Mouse (Mus musculus) cerebral cortex, adult 2 months (tissue): ENCODE data around the gene Rrp12.

Source experiments
- WGBS: fragments of 180-500 bp; shearing (Covaris S2); methylation state at CpG from one replicate; pipeline ENCODE4 v1.1.7; 2018; 5-methylcytosine and 5-hydroxymethylcytosine counted together

Gene Rrp12

DNA sequence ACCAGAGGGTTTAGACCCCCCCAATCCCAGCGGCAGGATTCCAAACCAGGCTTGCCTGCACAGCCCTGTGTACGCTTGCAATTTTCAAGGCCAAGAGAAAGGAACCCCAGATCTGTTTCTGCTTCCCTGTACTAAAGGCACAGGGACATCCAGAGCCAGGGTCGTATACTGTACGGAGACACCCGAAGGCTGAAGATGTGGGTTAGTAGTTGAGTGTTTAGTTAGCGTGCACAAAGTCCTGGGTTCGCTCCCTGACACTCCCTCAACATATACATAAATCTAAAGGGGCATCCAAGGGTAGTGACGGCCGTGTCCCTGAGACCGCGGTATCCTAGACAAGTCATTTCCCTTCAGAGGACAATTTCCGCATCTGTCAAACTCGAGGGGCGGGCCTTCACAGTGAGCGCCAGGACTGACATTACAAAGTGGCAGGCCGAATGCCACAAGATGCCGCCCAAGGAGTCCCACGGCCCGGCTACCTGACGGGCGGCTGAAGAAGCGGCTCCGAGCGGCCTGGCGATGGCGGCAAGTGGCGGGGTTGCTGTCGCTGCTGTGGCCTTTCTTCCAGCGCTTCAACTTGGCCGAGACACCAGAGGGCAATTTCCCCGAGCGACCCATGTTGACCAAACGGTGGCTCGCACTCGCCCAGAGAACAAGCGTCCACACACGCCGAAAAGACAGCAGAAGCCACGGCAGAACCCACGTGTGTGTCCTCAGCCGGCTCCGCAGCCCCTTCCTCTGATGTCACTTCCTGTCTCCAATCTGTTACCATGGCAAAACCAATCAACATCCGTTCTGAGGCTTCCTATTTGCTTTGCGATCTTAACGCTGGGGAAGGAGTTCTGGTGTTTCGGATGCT lies at the start of gene Rrp12:
Rrp12 (minus strand) TSS at position 714 of the 859 bp plus-strand sequence.
- under 1% methylated on average over 46 of the region's 46 CpGs for WGBS

DNA sequence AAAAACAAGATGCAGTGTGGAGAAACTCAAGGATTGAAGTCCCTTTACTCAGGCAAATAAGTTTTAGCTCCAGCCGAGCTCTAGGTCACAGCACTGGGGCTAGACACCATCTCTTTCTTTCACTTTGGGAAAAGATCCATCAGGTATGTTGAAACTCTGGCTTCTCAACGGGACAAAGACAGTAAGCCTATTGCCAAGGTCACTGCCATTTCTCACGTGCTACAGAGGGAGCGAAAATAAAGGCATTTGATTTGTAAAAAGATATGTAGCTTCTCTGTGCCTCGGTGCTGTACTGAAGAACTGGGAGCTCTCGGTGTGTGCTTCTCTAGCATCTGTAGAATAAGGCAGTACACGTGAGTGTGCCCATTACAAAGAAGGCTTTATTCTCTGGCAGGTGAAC lies 47.9 kb upstream of the Rrp12 start:
- WGBS = 86% methylated on average over 7 of the region's 7 CpGs

DNA sequence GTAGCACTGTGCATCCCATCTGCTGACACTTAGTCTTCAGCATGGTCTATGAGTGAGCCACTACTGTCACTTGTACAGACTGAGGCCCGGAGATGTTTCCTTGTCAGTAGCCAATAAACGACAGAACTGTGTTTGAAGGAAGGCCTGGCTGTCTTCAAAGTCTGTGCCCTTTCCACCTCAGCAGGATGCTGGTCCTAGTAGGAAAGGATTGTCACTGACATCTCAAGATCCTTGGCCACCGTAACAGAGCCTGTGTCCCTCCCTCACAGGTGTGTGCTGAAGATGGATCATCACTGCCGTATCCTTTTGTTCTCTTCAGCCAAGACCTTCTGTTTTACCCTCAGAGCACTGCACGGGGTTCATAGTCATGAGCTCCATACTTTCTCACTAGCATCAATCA lies 42.6 kb upstream of the Rrp12 start:
- 88% methylated on average over 5 of the region's 5 CpGs for WGBS

DNA sequence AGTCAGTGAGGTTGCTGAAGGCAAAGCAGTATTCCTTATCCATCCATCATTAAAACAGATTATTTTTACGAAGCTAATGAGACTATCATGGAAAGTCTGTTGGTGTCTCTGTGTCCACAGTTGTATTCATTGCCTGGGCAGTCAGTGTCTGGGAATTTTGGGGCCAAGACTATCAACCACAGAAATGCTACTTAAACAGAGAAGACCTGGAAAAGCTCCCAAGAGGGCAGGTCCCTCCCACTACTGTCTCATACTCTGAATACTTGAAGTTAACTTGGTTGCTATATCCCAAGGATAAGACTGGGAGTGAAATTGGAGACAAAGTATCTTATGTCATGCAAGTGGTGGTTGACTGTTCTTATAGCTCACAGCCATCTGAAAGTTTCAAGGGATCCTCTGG lies 39.9 kb upstream of the Rrp12 start:
- WGBS = 87% methylated on average over 1 of the region's 1 CpGs

DNA sequence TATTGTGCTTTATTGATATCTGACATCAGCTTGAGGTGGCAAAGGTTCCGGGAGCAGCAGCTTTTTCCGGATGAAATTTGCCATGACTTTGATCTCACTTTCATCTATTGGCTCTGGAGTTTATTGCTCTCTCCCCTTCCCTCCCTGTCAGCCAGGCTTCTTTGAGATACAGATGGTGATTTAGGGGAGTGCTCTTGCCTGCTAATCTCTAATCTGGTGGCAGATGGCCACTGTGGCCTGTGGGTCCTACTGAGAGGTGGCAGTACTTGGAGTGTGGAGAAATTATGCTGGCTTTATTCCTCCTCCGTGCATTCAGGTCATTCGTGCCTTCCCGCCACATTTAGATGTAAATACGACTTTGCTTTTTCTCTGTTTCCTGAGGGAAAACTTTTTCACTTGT lies 38.2 kb upstream of the Rrp12 start:
- 18% methylated on average over 6 of the region's 6 CpGs for WGBS

DNA sequence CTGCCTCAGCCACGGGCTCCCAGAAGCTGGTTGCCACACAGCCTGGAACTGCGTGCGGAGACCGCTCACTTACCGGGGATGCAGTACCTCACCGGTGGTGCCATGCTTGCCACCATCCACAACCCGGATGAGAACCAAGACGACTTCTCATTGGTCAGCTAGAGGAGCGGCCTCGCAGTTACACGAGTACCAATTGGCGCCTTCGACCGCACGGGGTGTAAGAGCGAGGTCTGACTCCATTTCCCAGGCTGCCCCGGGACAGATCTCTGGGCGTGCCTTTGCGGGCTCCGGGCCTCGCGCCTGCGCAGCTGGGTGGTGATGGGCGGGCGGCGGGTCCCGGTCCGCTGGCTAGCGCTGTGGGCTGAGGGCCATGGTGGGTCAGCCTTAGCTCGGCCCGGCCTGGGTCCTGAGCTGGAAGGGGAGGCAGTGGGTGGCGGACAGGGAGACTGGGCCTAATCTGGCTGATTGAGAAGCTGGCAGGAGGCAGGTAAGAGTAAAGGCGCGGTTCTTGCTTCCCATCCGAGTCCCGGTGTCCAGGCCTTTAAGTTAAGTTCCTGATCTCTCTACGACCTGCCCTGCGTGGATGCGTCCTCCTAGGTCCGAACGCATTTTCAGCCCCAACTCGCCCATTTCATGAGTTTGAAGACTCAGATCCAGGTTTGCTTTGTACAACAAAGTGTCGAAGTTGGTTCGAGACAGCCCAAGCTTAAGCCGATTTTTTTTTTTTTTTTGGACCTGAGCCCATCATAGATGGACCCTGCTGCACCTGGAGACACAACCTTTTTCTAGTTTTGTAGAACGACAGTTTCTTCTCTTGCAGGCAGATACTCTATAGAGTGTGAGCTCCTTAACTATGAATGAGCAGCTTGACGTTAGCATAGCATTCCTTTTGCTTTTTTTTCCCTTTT lies 37.5 kb upstream of the Rrp12 start, which contains the start of the genes Exosc1 and Zdhhc16:
Exosc1 (minus strand) TSS at position 245 of the 908 bp plus-strand sequence.
Zdhhc16 (plus strand) TSS at position 302 of the 908 bp plus-strand sequence.
- WGBS = under 1% methylated on average over 47 of the region's 47 CpGs

DNA sequence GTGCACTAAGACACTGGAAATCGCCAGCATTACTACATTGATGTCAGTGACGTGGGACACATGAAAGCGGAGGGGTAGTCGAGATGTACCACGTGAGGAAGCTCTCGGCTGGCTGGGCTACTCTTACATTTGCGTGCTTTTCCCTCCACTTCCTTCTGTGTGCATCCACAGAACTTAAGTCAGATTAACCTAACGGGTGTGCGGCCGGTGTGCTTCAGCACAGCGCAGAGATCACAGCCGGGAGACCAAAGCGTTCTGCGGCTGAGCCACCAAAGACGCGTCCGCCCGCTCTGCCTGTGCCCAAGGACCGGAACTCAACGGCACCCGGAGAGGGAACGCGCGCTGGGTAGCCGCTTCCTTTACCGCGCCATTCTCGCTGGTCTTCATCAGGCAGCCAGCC lies 36.7 kb upstream of the Rrp12 start:
- under 1% methylated on average over 28 of the region's 28 CpGs for WGBS

DNA sequence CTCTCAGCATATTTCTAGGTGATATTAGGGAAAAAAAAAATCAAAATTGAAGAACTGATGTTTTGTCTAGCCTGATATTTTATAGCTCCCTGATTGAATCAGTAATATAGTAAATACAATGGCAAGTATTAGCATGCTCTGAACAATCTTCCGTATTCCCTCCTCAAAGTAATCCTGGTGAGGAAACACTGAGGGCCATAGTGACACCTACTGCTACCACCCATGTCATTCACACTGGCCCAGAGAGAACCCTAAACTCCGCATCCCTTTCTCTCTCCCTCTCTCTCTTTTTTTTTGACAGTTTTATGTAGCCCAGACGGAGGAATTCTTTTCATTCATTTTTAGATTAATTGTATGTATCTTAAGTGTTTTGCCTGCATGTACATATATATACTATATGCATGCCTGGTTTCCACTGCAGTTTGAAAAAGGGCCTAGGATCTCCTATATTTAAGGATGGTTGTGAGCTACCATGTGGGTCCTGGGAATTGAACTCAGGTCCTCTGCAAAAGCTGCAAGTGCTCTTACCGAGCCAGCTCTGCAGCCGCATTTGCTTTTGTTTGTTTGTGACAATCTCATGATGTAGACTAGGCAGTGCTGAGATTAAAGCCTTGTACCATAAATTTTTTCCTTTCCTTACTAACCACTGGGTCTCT lies 24.6 kb upstream of the Rrp12 start:
- 76% methylated on average over 5 of the region's 5 CpGs for WGBS

DNA sequence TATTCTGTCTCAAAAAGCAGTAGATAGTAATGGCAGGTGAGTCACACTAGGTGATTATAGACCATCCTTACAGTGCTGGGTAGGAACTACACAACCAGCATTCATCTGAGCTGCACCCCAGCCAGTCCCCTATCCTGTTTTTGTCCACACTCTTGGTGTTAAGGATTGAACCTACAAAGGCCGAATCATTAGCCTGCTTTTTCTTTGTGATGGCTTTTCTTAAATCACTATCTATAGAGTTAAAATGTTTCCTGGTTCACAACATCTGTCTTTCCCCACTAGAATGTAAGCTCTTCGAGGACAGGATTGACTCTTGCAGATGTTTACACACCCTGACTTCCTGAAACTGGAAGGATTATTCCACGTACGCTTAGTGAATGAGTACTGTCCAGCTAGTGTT lies 23.5 kb upstream of the Rrp12 start:
- WGBS = 72% methylated on average over 4 of the region's 4 CpGs

DNA sequence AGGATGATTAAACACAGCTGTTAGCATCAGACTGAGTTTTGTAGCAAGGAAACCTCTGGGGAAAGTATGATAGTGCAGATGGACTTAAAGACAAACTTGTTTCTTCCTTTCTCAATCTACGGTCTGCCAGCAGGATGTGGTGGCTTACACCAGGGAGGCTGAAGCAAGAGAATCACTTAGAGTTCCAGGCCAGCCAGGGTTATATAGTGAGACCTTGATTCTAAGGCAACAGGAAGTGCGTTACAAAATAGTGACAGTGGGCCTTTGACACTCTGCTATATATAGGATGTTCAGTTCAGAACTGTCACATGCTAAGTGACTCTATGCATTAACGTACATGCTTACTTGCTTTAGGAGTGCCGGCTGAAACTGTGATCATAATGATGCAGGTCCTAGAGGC lies 20.9 kb upstream of the Rrp12 start:
- WGBS = 77% methylated on average over 4 of the region's 4 CpGs

DNA sequence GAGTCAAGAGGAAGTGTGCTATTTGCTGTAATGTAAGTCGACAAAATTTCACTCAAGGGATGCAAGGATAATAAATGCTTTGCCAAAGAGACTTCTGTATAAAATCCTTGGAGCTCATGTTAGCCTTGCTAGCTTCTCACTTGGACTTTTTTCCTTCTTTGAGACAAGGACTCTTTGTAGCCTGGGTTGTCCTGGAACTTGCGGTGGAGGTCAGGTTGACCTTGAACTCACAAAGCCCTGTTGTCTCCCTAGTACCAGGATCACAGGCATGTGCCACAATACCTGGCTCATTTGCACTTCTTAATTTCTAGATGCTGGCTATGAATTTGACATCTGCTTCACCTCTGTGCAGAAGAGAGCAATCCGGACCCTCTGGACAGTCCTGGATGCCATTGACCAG lies 19.3 kb upstream of the Rrp12 start:
- 74% methylated on average over 3 of the region's 3 CpGs for WGBS

DNA sequence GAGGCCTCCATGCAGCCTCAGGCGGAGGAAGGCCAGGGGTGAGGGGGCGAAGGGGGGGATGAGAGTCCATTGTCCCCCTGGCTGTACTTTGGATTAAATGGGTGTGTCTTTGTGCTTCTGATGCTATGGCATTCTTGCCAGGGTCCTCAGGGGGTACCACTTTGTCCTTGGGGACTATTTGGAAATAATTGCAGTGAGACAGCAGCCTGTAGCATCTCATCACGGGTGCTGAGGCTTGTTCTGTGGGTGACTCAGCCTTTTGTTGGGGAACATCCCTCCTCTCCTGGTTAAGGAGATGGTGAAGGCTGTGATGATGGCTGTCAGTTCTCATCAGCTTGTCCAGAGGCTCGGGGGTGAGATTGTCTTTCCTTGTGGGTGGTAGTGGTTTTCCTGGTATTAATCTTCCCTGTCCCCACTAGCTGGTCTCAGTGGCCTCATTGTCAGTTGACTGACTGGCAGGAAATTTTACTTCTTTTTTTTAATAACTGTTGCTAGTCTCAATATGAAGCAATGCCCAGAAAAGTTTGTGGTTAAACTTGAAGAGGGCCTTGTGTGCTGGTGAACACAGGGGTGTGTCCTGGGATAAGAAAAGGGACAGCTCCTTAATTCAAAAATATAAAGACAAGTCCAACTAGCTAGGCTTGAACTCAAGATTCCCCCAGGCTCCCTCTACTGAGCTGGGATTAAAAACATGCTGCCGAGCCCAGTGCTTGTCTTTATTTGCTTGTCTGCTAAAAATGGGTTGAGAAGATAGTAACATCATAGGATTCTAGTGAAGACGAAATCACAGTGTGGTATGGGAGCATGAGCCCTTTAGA lies 18.0 kb upstream of the Rrp12 start:
- WGBS = 30% methylated on average over 6 of the region's 6 CpGs

DNA sequence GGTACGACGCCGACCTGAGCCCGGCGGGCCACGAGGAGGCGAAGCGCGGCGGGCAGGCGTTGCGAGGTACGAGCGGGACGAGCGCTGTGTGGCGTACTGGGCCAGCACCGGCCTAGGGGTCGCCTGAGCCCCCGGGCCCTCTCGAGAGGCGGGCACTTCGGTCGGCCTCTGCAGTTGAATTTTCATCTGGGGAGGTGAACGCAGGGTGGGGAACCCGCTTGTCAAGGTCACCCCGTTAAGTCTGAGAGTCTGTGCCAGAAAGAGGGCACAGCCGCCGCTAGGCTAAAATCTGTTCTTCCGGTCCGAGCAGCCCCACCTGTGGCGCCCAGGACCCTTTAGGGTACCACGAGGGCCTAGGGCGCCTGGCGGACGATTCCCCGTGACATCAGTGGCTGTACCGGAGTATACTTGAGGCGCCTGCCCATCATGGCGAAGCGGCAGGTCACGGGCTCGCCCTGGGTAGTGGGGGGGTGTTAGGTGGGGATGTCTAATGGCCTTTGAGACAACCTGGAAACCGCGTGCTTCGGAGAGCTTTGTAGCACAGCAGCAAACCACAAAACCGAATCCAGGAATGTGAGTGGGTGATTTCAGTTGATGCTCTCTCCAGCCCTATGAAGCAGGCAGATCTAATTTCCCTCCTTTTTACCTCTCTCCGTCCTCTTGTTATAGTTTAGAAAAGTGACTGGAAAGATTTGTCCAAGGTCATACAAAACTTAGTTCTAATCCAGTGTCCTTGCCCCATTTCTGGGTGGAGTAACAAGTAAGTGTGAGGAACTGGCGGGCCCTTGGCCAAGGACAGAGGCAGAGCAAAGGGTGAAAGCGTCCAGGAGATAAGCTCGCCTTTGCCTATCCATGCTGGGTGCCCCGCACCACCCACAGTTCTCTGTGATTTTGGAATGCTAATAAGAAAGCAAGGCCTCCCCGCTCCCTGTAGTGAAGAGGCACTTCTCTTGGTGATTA lies 16.4 kb upstream of the Rrp12 start:
- 1% methylated on average over 53 of the region's 53 CpGs for WGBS

DNA sequence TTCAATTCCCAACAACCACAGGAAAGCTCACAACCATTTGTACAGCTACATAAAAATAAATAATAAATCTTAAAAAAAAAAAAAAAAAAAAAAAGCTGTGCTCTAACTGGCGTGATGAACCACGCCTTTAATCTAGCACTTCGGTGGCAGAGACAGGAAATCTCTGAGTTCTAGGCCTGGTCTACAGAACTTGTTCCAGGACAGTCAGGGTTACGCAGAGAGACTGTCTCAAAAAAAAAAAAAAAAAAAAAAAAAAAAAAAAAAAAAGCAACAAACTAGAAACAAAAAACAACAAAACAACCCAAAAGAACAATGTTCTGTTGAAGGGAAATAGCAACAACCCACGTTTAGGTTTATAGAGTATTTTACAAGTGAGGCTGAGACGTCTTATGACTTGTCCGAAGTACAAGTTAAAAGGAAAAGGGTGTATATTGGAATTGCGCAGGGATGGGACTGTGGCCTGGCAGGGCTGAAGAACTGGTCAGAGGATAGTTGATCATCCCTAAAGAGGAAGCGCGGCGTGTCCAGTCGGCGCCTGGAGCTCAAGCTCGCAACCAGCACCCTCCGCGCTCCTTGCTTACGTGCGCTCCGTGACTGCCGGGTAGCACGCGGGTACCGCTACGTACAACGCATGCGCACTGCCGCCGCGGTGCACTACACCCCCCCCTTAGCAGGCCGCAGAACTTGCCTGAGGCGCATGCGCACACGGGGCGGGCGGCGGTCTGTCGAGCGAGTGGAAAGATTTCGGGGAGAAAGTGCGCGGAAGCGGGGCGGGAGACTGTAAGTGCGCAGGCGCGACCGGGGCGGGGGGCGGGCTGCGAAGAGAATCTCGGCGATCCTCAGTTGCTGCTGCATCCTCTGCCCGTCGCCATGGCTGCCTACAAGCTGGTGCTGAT lies 15.5 kb upstream of the Rrp12 start, which contains the start of gene Pgam1:
Pgam1 (plus strand) TSS at position 746 of the 896 bp plus-strand sequence.
- WGBS = 3% methylated on average over 53 of the region's 54 CpGs

DNA sequence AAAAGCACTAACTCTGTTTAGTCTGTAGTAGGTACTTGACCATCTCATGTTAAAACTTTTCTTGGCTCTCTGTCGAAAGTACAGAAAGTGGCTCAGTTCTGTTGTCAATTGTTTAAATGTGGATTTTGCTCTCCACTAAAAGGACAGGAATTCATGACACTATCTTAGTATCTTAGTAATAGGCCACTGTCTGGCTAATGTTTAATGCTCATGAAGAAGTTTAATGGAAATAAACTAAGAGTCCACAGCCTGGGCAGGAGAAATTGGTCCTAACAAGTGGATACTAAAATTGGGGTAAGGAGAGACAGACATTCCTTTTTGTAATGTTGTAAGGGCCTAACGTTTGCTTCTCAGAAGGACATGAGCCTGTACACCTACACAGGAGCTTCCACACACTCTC lies 14.4 kb upstream of the Rrp12 start:
- 75% methylated on average over 2 of the region's 2 CpGs for WGBS

DNA sequence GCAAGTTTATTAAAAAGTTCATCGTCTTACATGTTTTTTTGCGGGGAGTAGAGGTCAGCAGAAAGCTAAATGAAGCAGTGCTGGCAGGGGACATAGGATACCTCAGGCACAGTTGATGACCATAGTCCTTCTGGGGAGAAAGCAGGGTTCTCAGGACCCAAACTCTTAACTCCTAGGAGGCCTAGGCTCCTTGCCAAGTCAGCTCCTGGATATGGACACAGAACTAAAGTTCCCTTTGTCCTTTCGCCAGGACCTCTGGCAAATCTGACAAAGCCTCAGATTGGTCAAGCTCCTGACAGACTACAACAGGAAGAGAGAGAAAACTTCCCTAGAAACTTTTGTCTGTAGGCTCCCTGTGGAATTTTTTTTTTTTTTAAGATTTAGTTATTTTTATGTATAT lies 12.8 kb upstream of the Rrp12 start:
- WGBS = 84% methylated on average over 3 of the region's 3 CpGs

DNA sequence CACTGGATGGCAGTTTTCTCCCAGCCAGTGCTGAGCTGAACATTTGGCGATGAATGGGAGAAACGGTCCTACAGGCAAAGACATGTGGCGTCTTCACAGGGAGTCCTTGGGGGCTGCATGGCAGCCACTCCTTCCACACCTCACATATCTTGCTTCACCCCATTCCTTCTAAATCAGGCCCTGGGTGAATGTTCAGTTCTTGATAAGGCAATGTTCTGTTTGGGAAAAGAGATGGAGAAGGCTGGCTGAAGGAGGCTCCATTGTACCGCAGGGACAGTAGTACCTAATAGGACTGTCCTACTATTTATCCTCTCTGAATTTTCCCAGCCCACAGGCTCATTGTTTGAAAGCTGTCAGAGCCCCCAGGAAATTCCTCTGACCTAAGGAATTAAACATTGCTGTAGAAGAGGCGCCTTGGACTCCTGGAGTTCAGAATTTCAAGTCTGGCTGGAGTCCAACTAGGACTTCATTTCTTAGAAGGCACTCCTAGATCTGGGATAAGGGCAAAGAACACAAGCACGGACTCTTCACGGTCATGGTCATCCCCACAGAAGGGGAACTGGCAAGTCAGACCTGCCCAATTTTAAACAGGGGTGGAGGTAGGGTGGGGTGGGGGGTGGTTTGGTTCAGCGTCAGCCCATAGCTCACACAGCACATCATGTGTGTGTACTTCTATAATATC lies 11.2 kb upstream of the Rrp12 start:
- WGBS = 56% methylated on average over 8 of the region's 8 CpGs
